Mouse (Mus musculus): Measurements from ENCODE around the gene Nupl1. TPM values are rescaled to one million over a fixed set of nuclear protein-coding genes. Genes with fewer than 3 reads are reported as not detected.

Gene Nupl1
- total RNA-seq, 2 experiments from 2014 or later: not detected

- DNase-seq: no peak
Observed at GRCm38 (mm10) chr14:60152373-60152772, 98.9 kb downstream of the Nupl1 start.

- DNase-seq: no peak
Observed at GRCm38 (mm10) chr14:60148893-60149292, 102.3 kb downstream of the Nupl1 start.

- no peak for DNase-seq
Observed at GRCm38 (mm10) chr14:60143234-60143633, 108.0 kb downstream of the Nupl1 start.

- no peak for DNase-seq
Observed at GRCm38 (mm10) chr14:60138339-60138738, 112.9 kb downstream of the Nupl1 start.

- DNase-seq: no peak
Observed at GRCm38 (mm10) chr14:60137812-60138211, 113.4 kb downstream of the Nupl1 start.

GRCm38 (mm10) chr14:60135801-60136200, 115.4 kb downstream of the Nupl1 start:
- DNase-seq: no peak

- DNase-seq: no peak
Observed at GRCm38 (mm10) chr14:60134720-60135119, 116.5 kb downstream of the Nupl1 start.

Small RNA genes lying within 50 kb of the gene (microRNA-seq; reads per million reads assigned to microRNA genes)
- 0 reads per million in 2 experiments for gene Mir719

Other genes starting within 250 kb of the Nupl1 start
- 1 to 10 TPM; 4.1 to 6.3 TPM for gene Atp8a2, start 54.3 kb downstream of the Nupl1 start, total RNA-seq (2021)
- gene Gm49336, start 76 bp upstream of the Nupl1 start, total RNA-seq (2021): 10 to 100 TPM; 26.4 to 28.0 TPM
- gene Mtmr6, start 13.8 kb upstream of the Nupl1 start, total RNA-seq (2021): 10 to 100 TPM; 30.9 to 31.0 TPM
- gene Amer2, start 121.8 kb upstream of the Nupl1 start, total RNA-seq (2021): not detected